Mouse (Mus musculus): ENCODE measurements around the gene Cdh16. TPM values are rescaled to one million over a fixed set of nuclear protein-coding genes. Genes with fewer than 3 reads are reported as not detected.

Gene Cdh16
- polyA plus RNA-seq, 1 experiment from 2014 or later, result 14.5 TPM

GRCm38 (mm10) chr8:104557226-104557625 lies 67.0 kb downstream of the Cdh16 start:
- WGBS (ENCODE audit: insufficient replicate concordance), result 40% methylated on average over 7 of the region's 7 CpGs
- no peaks in the 10 kb centered on the region for H3K9me3 ChIP-seq (replicated peaks; ENCODE audit: control insufficient read depth, low read length)

GRCm38 (mm10) chr8:104555191-104555590 lies 69.0 kb downstream of the Cdh16 start:
- H3K9me3 ChIP-seq (replicated peaks; ENCODE audit: control insufficient read depth, low read length), result no peaks in the 10 kb centered on the region
- no peak overlapping the region for H3K4me2 ChIP-seq
- H3K27me3 ChIP-seq (ENCODE audit: control insufficient read depth, insufficient read depth, low read length), result no peaks in the 10 kb centered on the region
- H3K4me1 ChIP-seq (ENCODE audit: control insufficient read depth, insufficient read depth, low read length), result no peaks in the 10 kb centered on the region
- no peak overlapping the region for H3K9ac ChIP-seq (ENCODE audit: low read depth, low read length)
- no peak overlapping the region for H3K27ac ChIP-seq (ENCODE audit: low read depth, low read length)
- H3K4me3 ChIP-seq (ENCODE audit: low read depth, low read length), result no peak overlapping the region
- 77% methylated on average over 4 of the region's 4 CpGs for WGBS (ENCODE audit: insufficient replicate concordance)
- no peaks in the 10 kb centered on the region for H3K36me3 ChIP-seq (ENCODE audit: control insufficient read depth, insufficient read depth, low read length)
- ATAC-seq (replicated peaks; ENCODE audit: insufficient number of reproducible peaks, low FRiP score, low TSS enrichment), result no peak

More at GRCm38 (mm10) chr8:104557226-104557625, 67.0 kb downstream of the Cdh16 start:
- no peak overlapping the region for H3K4me2 ChIP-seq
- H3K36me3 ChIP-seq (ENCODE audit: control insufficient read depth, insufficient read depth, low read length), result no peaks in the 10 kb centered on the region
- H3K4me3 ChIP-seq (ENCODE audit: low read depth, low read length), result no peak overlapping the region
- H3K4me1 ChIP-seq (ENCODE audit: control insufficient read depth, insufficient read depth, low read length), result no peaks in the 10 kb centered on the region
- no peak overlapping the region for H3K9ac ChIP-seq (ENCODE audit: low read depth, low read length)
- no peaks in the 10 kb centered on the region for H3K27me3 ChIP-seq (ENCODE audit: control insufficient read depth, insufficient read depth, low read length)
- no peak for ATAC-seq (replicated peaks; ENCODE audit: insufficient number of reproducible peaks, low FRiP score, low TSS enrichment)
- no peak overlapping the region for H3K27ac ChIP-seq (ENCODE audit: low read depth, low read length)

Other genes with a start within 250 kb of the Cdh16 start
- 1.9 and 2.2 TPM in 2 replicates for gene Cmtm4, start 228.6 kb downstream of the Cdh16 start, polyA plus RNA-seq (2014; fragmentation: Nextera tagmentation; extraction: Ambion mirVana)
- 43.0 and 52.9 TPM in 2 replicates for gene Dync1li2, start 181.3 kb downstream of the Cdh16 start, polyA plus RNA-seq (2014; fragmentation: Nextera tagmentation; extraction: Ambion mirVana)
- gene Terb1, start 114.5 kb downstream of the Cdh16 start, polyA plus RNA-seq (2014; fragmentation: Nextera tagmentation; extraction: Ambion mirVana), result 0.39 TPM in 1 of 2 replicates, not detected in the other
- gene Nae1, start 89.8 kb downstream of the Cdh16 start, polyA plus RNA-seq (2014; fragmentation: Nextera tagmentation; extraction: Ambion mirVana), result 78.1 and 88.6 TPM in 2 replicates
- 0.34 and 0.68 TPM in 2 replicates for gene Car7, start 89.7 kb downstream of the Cdh16 start, polyA plus RNA-seq (2014; fragmentation: Nextera tagmentation; extraction: Ambion mirVana)
- 9.5 and 10.2 TPM in 2 replicates for gene Pdp2, start 32.9 kb downstream of the Cdh16 start, polyA plus RNA-seq (2014; fragmentation: Nextera tagmentation; extraction: Ambion mirVana)
- 300 and 328 TPM in 2 replicates for gene Rrad, start 6.9 kb upstream of the Cdh16 start, polyA plus RNA-seq (2014; fragmentation: Nextera tagmentation; extraction: Ambion mirVana)
- 189 and 199 TPM in 2 replicates for gene Ciao2b, start 17.6 kb upstream of the Cdh16 start, polyA plus RNA-seq (2014; fragmentation: Nextera tagmentation; extraction: Ambion mirVana)
- not detected in 2 replicates for gene Ces2a, start 109.6 kb upstream of the Cdh16 start, polyA plus RNA-seq (2014; fragmentation: Nextera tagmentation; extraction: Ambion mirVana)
- gene Ces2b, start 207.2 kb upstream of the Cdh16 start, polyA plus RNA-seq (2014; fragmentation: Nextera tagmentation; extraction: Ambion mirVana), result not detected in 2 replicates
- gene Ces2c, start 222.7 kb upstream of the Cdh16 start, polyA plus RNA-seq (2014; fragmentation: Nextera tagmentation; extraction: Ambion mirVana), result not detected in 2 replicates